Mouse (Mus musculus): Measurements from ENCODE around the gene Stag1. TPM values are rescaled to one million over a fixed set of nuclear protein-coding genes. Genes with fewer than 3 reads are reported as not detected.

The Stag1 gene
- polyA plus RNA-seq, 1 experiment from 2014 or later: 36.4 TPM

- DNase-seq (ENCODE audit: low spot score) (peak; percentile 7), ATAC-seq (no peak)
- no peak overlapping the region for H3K4me3 ChIP-seq (ENCODE audit: low read depth, low read length)
- H3K9ac ChIP-seq (ENCODE audit: low read length): no peak overlapping the region
- no peak overlapping the region for H3K4me2 ChIP-seq (ENCODE audit: low read length)
- H3K27ac ChIP-seq (ENCODE audit: low read depth, low read length): no peak overlapping the region
- H3K27me3 ChIP-seq (replicated peaks; ENCODE audit: control insufficient read depth, insufficient read depth, low read length): no peaks in the 10 kb centered on the region
- no peaks in the 10 kb centered on the region for H3K9me3 ChIP-seq (replicated peaks; ENCODE audit: control insufficient read depth, low read length)
- no peaks in the 10 kb centered on the region for H3K4me1 ChIP-seq (ENCODE audit: control insufficient read depth, insufficient read depth, low read length)
- 45% methylated on average over 2 of the region's 2 CpGs for WGBS
- H3K36me3 ChIP-seq (ENCODE audit: control insufficient read depth, insufficient read depth, low read length): peaks cover 6% of the 10 kb centered on the region
These were observed 344.4 kb downstream of the Stag1 start for GRCm38 (mm10) chr9:100942042-100942441.

GRCm38 (mm10) chr9:100944677-100945365 lies 347.2 kb downstream of the Stag1 start:
- no peak overlapping the region for H3K4me3 ChIP-seq (ENCODE audit: low read depth, low read length)
- H3K27ac ChIP-seq (ENCODE audit: low read depth, low read length): no peak overlapping the region
- DNase-seq (ENCODE audit: low spot score) (no peak), ATAC-seq (no peak)
- peaks cover 9% of the 10 kb centered on the region for H3K36me3 ChIP-seq (ENCODE audit: control insufficient read depth, insufficient read depth, low read length)
- H3K9ac ChIP-seq (ENCODE audit: low read length): no peak overlapping the region
- H3K9me3 ChIP-seq (replicated peaks; ENCODE audit: control insufficient read depth, low read length): no peaks in the 10 kb centered on the region
- WGBS: 90% methylated on average over 5 of the region's 5 CpGs
- H3K4me2 ChIP-seq (ENCODE audit: low read length): no peak overlapping the region
- no peaks in the 10 kb centered on the region for H3K4me1 ChIP-seq (ENCODE audit: control insufficient read depth, insufficient read depth, low read length)
- H3K27me3 ChIP-seq (replicated peaks; ENCODE audit: control insufficient read depth, insufficient read depth, low read length): no peaks in the 10 kb centered on the region

- no peak for DNase-seq (ENCODE audit: low spot score)
- H3K9me3 ChIP-seq (replicated peaks; ENCODE audit: control insufficient read depth, low read length): no peaks in the 10 kb centered on the region
- WGBS: 53% methylated on average over 4 of the region's 4 CpGs
These were observed 353.9 kb downstream of the Stag1 start for GRCm38 (mm10) chr9:100951481-100951880.

GRCm38 (mm10) chr9:100962903-100963427 lies 365.4 kb downstream of the Stag1 start:
- WGBS: 50% methylated on average over 5 of the region's 5 CpGs
- H3K27ac ChIP-seq (ENCODE audit: low read depth, low read length): 0 out of 2 replicates have a peak overlapping the region, but pooled peaks have one; percentile 11
- no peaks in the 10 kb centered on the region for H3K9me3 ChIP-seq (replicated peaks; ENCODE audit: control insufficient read depth, low read length)
- no peak overlapping the region for H3K4me3 ChIP-seq (ENCODE audit: low read depth, low read length)
- H3K36me3 ChIP-seq (ENCODE audit: control insufficient read depth, insufficient read depth, low read length): peaks cover 8% of the 10 kb centered on the region; the same call in 1 of the 2 replicates
- no peak overlapping the region for H3K4me2 ChIP-seq (ENCODE audit: low read length)
- H3K27me3 ChIP-seq (replicated peaks; ENCODE audit: control insufficient read depth, insufficient read depth, low read length): no peaks in the 10 kb centered on the region
- DNase-seq (ENCODE audit: low spot score) (no peak), ATAC-seq (peak; percentile 26; the same call in 1 of the 2 replicates)
- no peak overlapping the region for H3K9ac ChIP-seq (ENCODE audit: low read length)
- peaks cover 12% of the 10 kb centered on the region for H3K4me1 ChIP-seq (ENCODE audit: control insufficient read depth, insufficient read depth, low read length)

More at GRCm38 (mm10) chr9:100951481-100951880, 353.9 kb downstream of the Stag1 start:
- Histone ChIP-seq H3K27me3 (replicated peaks; ENCODE audit: control insufficient read depth, insufficient read depth, low read length) (no peaks in the 10 kb centered on the region), H3K4me2 (ENCODE audit: low read length) (no peak overlapping the region), H3K4me1 (ENCODE audit: control insufficient read depth, insufficient read depth, low read length) (no peaks in the 10 kb centered on the region), H3K27ac (ENCODE audit: low read depth, low read length) (no peak overlapping the region), H3K36me3 (ENCODE audit: control insufficient read depth, insufficient read depth, low read length) (peaks cover 28% of the 10 kb centered on the region), H3K4me3 (ENCODE audit: low read depth, low read length) (no peak overlapping the region), H3K9ac (ENCODE audit: low read length) (no peak overlapping the region)
- no peak for ATAC-seq

- peak; percentile 91 for ATAC-seq
- peak; percentile 63 for DNase-seq (ENCODE audit: low spot score)
- Histone ChIP-seq H3K4me3 (ENCODE audit: low read depth, low read length) (no peak overlapping the region), H3K27ac (ENCODE audit: low read depth, low read length) (peak overlapping the region; percentile 11; the same call in 1 of the 2 replicates), H3K9me3 (replicated peaks; ENCODE audit: control insufficient read depth, low read length) (no peaks in the 10 kb centered on the region), H3K36me3 (ENCODE audit: control insufficient read depth, insufficient read depth, low read length) (peaks cover 7% of the 10 kb centered on the region; the same call in 1 of the 2 replicates), H3K4me2 (ENCODE audit: low read length) (no peak overlapping the region), H3K9ac (ENCODE audit: low read length) (no peak overlapping the region), H3K4me1 (ENCODE audit: control insufficient read depth, insufficient read depth, low read length) (peaks cover 12% of the 10 kb centered on the region), H3K27me3 (replicated peaks; ENCODE audit: control insufficient read depth, insufficient read depth, low read length) (no peaks in the 10 kb centered on the region)
- WGBS: 8% methylated on average over 1 of the region's 1 CpGs
These were observed 365.9 kb downstream of the Stag1 start for GRCm38 (mm10) chr9:100963428-100963912.

GRCm38 (mm10) chr9:100964106-100964505 lies 366.5 kb downstream of the Stag1 start:
- Histone ChIP-seq H3K4me1 (ENCODE audit: control insufficient read depth, insufficient read depth, low read length) (peaks cover 12% of the 10 kb centered on the region), H3K9me3 (replicated peaks; ENCODE audit: control insufficient read depth, low read length) (no peaks in the 10 kb centered on the region), H3K9ac (ENCODE audit: low read length) (no peak overlapping the region), H3K4me3 (ENCODE audit: low read depth, low read length) (no peak overlapping the region), H3K36me3 (ENCODE audit: control insufficient read depth, insufficient read depth, low read length) (peaks cover under 1% of the 10 kb centered on the region; the same call in 1 of the 2 replicates), H3K27ac (ENCODE audit: low read depth, low read length) (no peak overlapping the region), H3K4me2 (ENCODE audit: low read length) (no peak overlapping the region), H3K27me3 (replicated peaks; ENCODE audit: control insufficient read depth, insufficient read depth, low read length) (no peaks in the 10 kb centered on the region)
- ATAC-seq: no peak
- WGBS: 66% methylated on average over 4 of the region's 4 CpGs
- DNase-seq (ENCODE audit: low spot score): no peak

- no peaks in the 10 kb centered on the region for H3K9me3 ChIP-seq (replicated peaks; ENCODE audit: control insufficient read depth, low read length)
- H3K27me3 ChIP-seq (replicated peaks; ENCODE audit: control insufficient read depth, insufficient read depth, low read length): no peaks in the 10 kb centered on the region
- ATAC-seq: no peak
- 91% methylated on average over 2 of the region's 2 CpGs for WGBS
- H3K4me2 ChIP-seq (ENCODE audit: low read length): no peak overlapping the region
- no peak overlapping the region for H3K4me3 ChIP-seq (ENCODE audit: low read depth, low read length)
- no peak overlapping the region for H3K9ac ChIP-seq (ENCODE audit: low read length)
- no peaks in the 10 kb centered on the region for H3K4me1 ChIP-seq (ENCODE audit: control insufficient read depth, insufficient read depth, low read length)
- H3K36me3 ChIP-seq (ENCODE audit: control insufficient read depth, insufficient read depth, low read length): no peaks in the 10 kb centered on the region
- H3K27ac ChIP-seq (ENCODE audit: low read depth, low read length): no peak overlapping the region
- DNase-seq (ENCODE audit: low spot score): no peak
These were observed 371.9 kb downstream of the Stag1 start for GRCm38 (mm10) chr9:100969461-100969860.

GRCm38 (mm10) chr9:100978666-100979065 lies 381.1 kb downstream of the Stag1 start:
- Histone ChIP-seq H3K4me1 (ENCODE audit: control insufficient read depth, insufficient read depth, low read length) (no peaks in the 10 kb centered on the region), H3K36me3 (ENCODE audit: control insufficient read depth, insufficient read depth, low read length) (peaks cover 3% of the 10 kb centered on the region; the same call in 1 of the 2 replicates), H3K9me3 (replicated peaks; ENCODE audit: control insufficient read depth, low read length) (no peaks in the 10 kb centered on the region), H3K27ac (ENCODE audit: low read depth, low read length) (no peak overlapping the region), H3K27me3 (replicated peaks; ENCODE audit: control insufficient read depth, insufficient read depth, low read length) (no peaks in the 10 kb centered on the region), H3K4me3 (ENCODE audit: low read depth, low read length) (no peak overlapping the region), H3K9ac (ENCODE audit: low read length) (no peak overlapping the region), H3K4me2 (ENCODE audit: low read length) (no peak overlapping the region)
- WGBS: 95% methylated on average over 5 of the region's 5 CpGs
- ATAC-seq (no peak), DNase-seq (ENCODE audit: low spot score) (no peak)

- Histone ChIP-seq H3K4me2 (ENCODE audit: low read length) (no peak overlapping the region), H3K9ac (ENCODE audit: low read length) (no peak overlapping the region), H3K4me3 (ENCODE audit: low read depth, low read length) (no peak overlapping the region), H3K27ac (ENCODE audit: low read depth, low read length) (no peak overlapping the region), H3K27me3 (replicated peaks; ENCODE audit: control insufficient read depth, insufficient read depth, low read length) (no peaks in the 10 kb centered on the region), H3K9me3 (replicated peaks; ENCODE audit: control insufficient read depth, low read length) (no peaks in the 10 kb centered on the region), H3K4me1 (ENCODE audit: control insufficient read depth, insufficient read depth, low read length) (no peaks in the 10 kb centered on the region), H3K36me3 (ENCODE audit: control insufficient read depth, insufficient read depth, low read length) (peaks cover 8% of the 10 kb centered on the region; the same call in 1 of the 2 replicates)
- DNase-seq (ENCODE audit: low spot score) (no peak), ATAC-seq (no peak)
- WGBS: 83% methylated on average over 5 of the region's 5 CpGs
These were observed 381.7 kb downstream of the Stag1 start for GRCm38 (mm10) chr9:100979260-100979659.
